Mouse (Mus musculus): ENCODE measurements around the gene Ldhal6b. TPM values are rescaled to one million over a fixed set of nuclear protein-coding genes. Genes with fewer than 3 reads are reported as not detected.
A peak's percentile ranks its signal among the peaks of the same experiment; 100 is the strongest.

The Ldhal6b gene
- polyA plus RNA-seq, 1 experiment from 2014 or later = not detected

- ATAC-seq = peak; percentile 90
- WGBS = under 1% methylated on average over 27 of the region's 27 CpGs
- DNase-seq (ENCODE audit: low spot score) = peak; percentile 91
- TF ChIP-seq EP300 (IDR thresholded peaks at IDR 0.05) (peak; percentile 72; the same call in 1 of the 2 replicates), CTCF (IDR thresholded peaks at IDR 0.05) (peak; percentile 71)
- Histone ChIP-seq H3K4me3 (ENCODE audit: low read depth, low read length) (peak within 1 kb of the TSS; percentile 70), H3K27ac (ENCODE audit: low read length) (peak within 1 kb of the TSS; percentile 84), H3K9ac (replicated peaks; ENCODE audit: low read depth) (peak within 1 kb of the TSS; percentile 81), H3K4me1 (ENCODE audit: insufficient read depth, low read depth, low read length) (peaks cover 7% of the 10 kb centered on the region), H3K9me3 (ENCODE audit: low read length) (no peaks in the 10 kb centered on the region), H3K27me3 (replicated peaks; ENCODE audit: insufficient read depth, low read length) (no peaks in the 10 kb centered on the region), H3K4me2 (replicated peaks; ENCODE audit: low read depth, low read length) (peak within 1 kb of the TSS; percentile 65), H3K36me3 (ENCODE audit: insufficient read depth, low read length) (0 out of 2 replicates have a peak, but pooled peaks cover 6% of the 10 kb centered on the region)
Observed at GRCm38 (mm10) chr17:5440159-5440971, 21.8 kb upstream of the Ldhal6b start, which contains the start of gene Tmem242. Tmem242 (minus strand) TSS chr17:5440259.

- 0 out of 2 replicates have a peak, but pooled peaks cover 6% of the 10 kb centered on the region for H3K36me3 ChIP-seq (ENCODE audit: insufficient read depth, low read length)
- WGBS = 0% methylated on average over 8 of the region's 8 CpGs
- ATAC-seq = peak; percentile 19
Observed at GRCm38 (mm10) chr17:5439831-5440158, 21.2 kb upstream of the Ldhal6b start.

DNA sequence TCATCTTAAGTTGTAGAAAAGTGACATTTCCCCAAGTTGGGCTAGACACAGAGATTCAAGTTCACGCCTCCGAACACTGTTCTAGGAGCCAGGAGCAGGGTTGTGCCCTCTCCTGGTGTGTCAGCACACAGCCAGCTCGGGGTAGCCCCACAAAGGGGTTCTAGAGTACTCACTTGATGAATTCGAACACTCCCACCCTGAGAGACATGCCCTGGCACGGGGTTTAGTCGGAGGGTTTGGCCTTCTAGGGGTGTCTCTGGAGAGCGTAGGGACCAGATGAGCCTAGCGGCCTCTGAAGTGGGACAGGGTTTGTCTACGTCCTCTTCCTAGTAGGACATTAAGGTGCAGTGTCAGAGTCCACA is 11.2 kb upstream of the Ldhal6b start:
- 78% methylated on average over 9 of the region's 9 CpGs for WGBS
- DNase-seq (ENCODE audit: low spot score) (no peak), ATAC-seq (peak; percentile 32)
- Histone ChIP-seq H3K36me3 (ENCODE audit: insufficient read depth, low read length) (peaks cover 6% of the 10 kb centered on the region; the same call in 1 of the 2 replicates), H3K27me3 (replicated peaks; ENCODE audit: insufficient read depth, low read length) (no peaks in the 10 kb centered on the region), H3K4me3 (ENCODE audit: low read depth, low read length) (no peak overlapping the region), H3K9ac (replicated peaks; ENCODE audit: low read depth) (no peak overlapping the region), H3K27ac (ENCODE audit: low read length) (no peak overlapping the region), H3K4me2 (replicated peaks; ENCODE audit: low read depth, low read length) (no peak overlapping the region), H3K4me1 (ENCODE audit: insufficient read depth, low read depth, low read length) (no peaks in the 10 kb centered on the region), H3K9me3 (ENCODE audit: low read length) (no peaks in the 10 kb centered on the region)
- TF ChIP-seq EP300 (IDR thresholded peaks at IDR 0.05) (no peak), CTCF (IDR thresholded peaks at IDR 0.05) (no peak)

More at GRCm38 (mm10) chr17:5439831-5440158, 21.2 kb upstream of the Ldhal6b start:
- no peak for DNase-seq (ENCODE audit: low spot score)
- Histone ChIP-seq H3K4me2 (replicated peaks; ENCODE audit: low read depth, low read length) (peak overlapping the region; percentile 65), H3K4me3 (ENCODE audit: low read depth, low read length) (peak overlapping the region; percentile 70), H3K4me1 (ENCODE audit: insufficient read depth, low read depth, low read length) (peaks cover 7% of the 10 kb centered on the region), H3K27ac (ENCODE audit: low read length) (peak overlapping the region; percentile 84), H3K9ac (replicated peaks; ENCODE audit: low read depth) (peak overlapping the region; percentile 81), H3K27me3 (replicated peaks; ENCODE audit: insufficient read depth, low read length) (no peaks in the 10 kb centered on the region), H3K9me3 (ENCODE audit: low read length) (no peaks in the 10 kb centered on the region)
- no peak for TF ChIP-seq EP300 (IDR thresholded peaks at IDR 0.05)
- TF ChIP-seq CTCF (IDR thresholded peaks at IDR 0.05) = no peak

- DNase-seq (ENCODE audit: low spot score) (peak; percentile 96), ATAC-seq (peak; percentile 87)
- Histone ChIP-seq H3K27ac (ENCODE audit: low read length) (no peak overlapping the region), H3K4me2 (replicated peaks; ENCODE audit: low read depth, low read length) (no peak overlapping the region), H3K9ac (replicated peaks; ENCODE audit: low read depth) (no peak overlapping the region), H3K36me3 (ENCODE audit: insufficient read depth, low read length) (peaks cover 6% of the 10 kb centered on the region; the same call in 1 of the 2 replicates), H3K4me3 (ENCODE audit: low read depth, low read length) (no peak overlapping the region), H3K4me1 (ENCODE audit: insufficient read depth, low read depth, low read length) (no peaks in the 10 kb centered on the region), H3K27me3 (replicated peaks; ENCODE audit: insufficient read depth, low read length) (no peaks in the 10 kb centered on the region), H3K9me3 (ENCODE audit: low read length) (no peaks in the 10 kb centered on the region)
- peak; percentile 99 for TF ChIP-seq CTCF (IDR thresholded peaks at IDR 0.05)
- TF ChIP-seq EP300 (IDR thresholded peaks at IDR 0.05) = no peak
- 55% methylated on average over 10 of the region's 10 CpGs for WGBS
Observed at GRCm38 (mm10) chr17:5429090-5429771, 10.7 kb upstream of the Ldhal6b start.

DNA sequence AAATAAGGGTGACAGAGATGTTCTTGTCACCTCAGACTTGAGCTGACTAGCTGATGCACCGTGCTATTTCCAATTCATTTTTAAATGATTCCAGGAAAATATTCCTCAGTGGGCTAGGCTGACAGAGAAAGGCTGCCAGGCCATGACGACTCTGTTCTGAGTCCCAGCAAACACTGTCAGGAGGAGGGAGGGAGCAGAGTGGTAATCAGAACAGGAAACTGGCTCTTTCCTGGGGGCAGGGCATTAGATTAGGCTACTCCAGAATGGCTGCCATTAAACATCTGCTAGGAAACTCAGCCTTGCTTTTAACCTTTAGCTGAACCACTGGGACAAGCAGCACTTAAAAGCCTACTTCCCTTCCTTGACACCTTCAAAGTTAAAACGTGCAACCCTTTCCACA is 6.6 kb upstream of the Ldhal6b start:
- Histone ChIP-seq H3K4me1 (ENCODE audit: insufficient read depth, low read depth, low read length) (no peaks in the 10 kb centered on the region), H3K27me3 (replicated peaks; ENCODE audit: insufficient read depth, low read length) (no peaks in the 10 kb centered on the region), H3K36me3 (ENCODE audit: insufficient read depth, low read length) (no peaks in the 10 kb centered on the region), H3K4me3 (ENCODE audit: low read depth, low read length) (no peak overlapping the region), H3K4me2 (replicated peaks; ENCODE audit: low read depth, low read length) (no peak overlapping the region), H3K27ac (ENCODE audit: low read length) (no peak overlapping the region), H3K9ac (replicated peaks; ENCODE audit: low read depth) (no peak overlapping the region), H3K9me3 (ENCODE audit: low read length) (no peaks in the 10 kb centered on the region)
- no peak for DNase-seq (ENCODE audit: low spot score)
- TF ChIP-seq EP300 (IDR thresholded peaks at IDR 0.05) (no peak), CTCF (IDR thresholded peaks at IDR 0.05) (no peak)
- ATAC-seq = no peak
- 37% methylated on average over 3 of the region's 3 CpGs for WGBS

GRCm38 (mm10) chr17:5424156-5424555 is 5.6 kb upstream of the Ldhal6b start:
- no peak for DNase-seq (ENCODE audit: low spot score)

More at GRCm38 (mm10) chr17:5424156-5424555, 5.6 kb upstream of the Ldhal6b start:
- Histone ChIP-seq H3K4me2 (replicated peaks; ENCODE audit: low read depth, low read length) (no peak overlapping the region), H3K4me1 (ENCODE audit: insufficient read depth, low read depth, low read length) (no peaks in the 10 kb centered on the region), H3K4me3 (ENCODE audit: low read depth, low read length) (no peak overlapping the region), H3K36me3 (ENCODE audit: insufficient read depth, low read length) (no peaks in the 10 kb centered on the region), H3K27me3 (replicated peaks; ENCODE audit: insufficient read depth, low read length) (no peaks in the 10 kb centered on the region), H3K27ac (ENCODE audit: low read length) (no peak overlapping the region), H3K9me3 (ENCODE audit: low read length) (no peaks in the 10 kb centered on the region), H3K9ac (replicated peaks; ENCODE audit: low read depth) (no peak overlapping the region)
- ATAC-seq = no peak
- TF ChIP-seq EP300 (IDR thresholded peaks at IDR 0.05) (no peak), CTCF (IDR thresholded peaks at IDR 0.05) (no peak)
- whole genome bisulfite sequencing = 73% methylated on average over 8 of the region's 8 CpGs

All from lung, postnatal 0 days (tissue).